Mouse (Mus musculus) brain, adult 2 months (tissue): ENCODE measurements at regions not wholly inside any gene's neighbourhood (a gene's known extent, or its start where the extent isn't known, plus 50 kb on each side); places are given as distances from the start of the nearest gene placed in this dataset.

ENCODE experiments used
- DNase-seq: peaks from one replicate; pipeline ENCODE4 v3.0.0; 2011; ENCODE audit warnings: low read depth, low spot score

- DNase-seq, result no peak
Observed at GRCm38 (mm10) chr1:42231897-42232296, 463.7 kb upstream of the Pou3f3 start.

- no peak for DNase-seq
Observed at GRCm38 (mm10) chr1:42232716-42233115, 462.9 kb upstream of the Pou3f3 start.

- DNase-seq, result no peak
Observed at GRCm38 (mm10) chr1:42233289-42233688, 462.3 kb upstream of the Pou3f3 start.

GRCm38 (mm10) chr1:42236466-42237010 lies 459.0 kb upstream of the Pou3f3 start:
- no peak for DNase-seq

GRCm38 (mm10) chr1:42238408-42238807 lies 457.2 kb upstream of the Pou3f3 start:
- peak; percentile 48 for DNase-seq

- no peak for DNase-seq
Observed at GRCm38 (mm10) chr1:42241172-42241571, 454.4 kb upstream of the Pou3f3 start.

GRCm38 (mm10) chr1:42241601-42242220 lies 453.9 kb upstream of the Pou3f3 start:
- DNase-seq, result no peak

GRCm38 (mm10) chr1:42242586-42243457 lies 452.7 kb upstream of the Pou3f3 start:
- DNase-seq, result no peak

- DNase-seq, result peak; percentile 34
Observed at GRCm38 (mm10) chr1:42243458-42243855, 452.1 kb upstream of the Pou3f3 start.

- DNase-seq, result no peak
Observed at GRCm38 (mm10) chr1:42243878-42244277, 451.7 kb upstream of the Pou3f3 start.

- DNase-seq, result no peak
Observed at GRCm38 (mm10) chr1:42252386-42252785, 443.2 kb upstream of the Pou3f3 start.

- DNase-seq, result peak; percentile 75
Observed at GRCm38 (mm10) chr1:42253786-42254185, 441.8 kb upstream of the Pou3f3 start.

GRCm38 (mm10) chr1:42256911-42257595 lies 438.5 kb upstream of the Pou3f3 start:
- DNase-seq, result no peak

- DNase-seq, result peak; percentile 61
Observed at GRCm38 (mm10) chr1:42257801-42258593, 437.6 kb upstream of the Pou3f3 start.

- no peak for DNase-seq
Observed at GRCm38 (mm10) chr1:42258594-42258910, 437.0 kb upstream of the Pou3f3 start.

- DNase-seq, result peak; percentile 37
Observed at GRCm38 (mm10) chr1:42259216-42259977, 436.2 kb upstream of the Pou3f3 start.

GRCm38 (mm10) chr1:42260033-42260925 lies 435.3 kb upstream of the Pou3f3 start:
- no peak for DNase-seq

- DNase-seq, result no peak
Observed at GRCm38 (mm10) chr1:42261031-42261430, 434.5 kb upstream of the Pou3f3 start.

- no peak for DNase-seq
Observed at GRCm38 (mm10) chr1:42261800-42262199, 433.8 kb upstream of the Pou3f3 start.

- DNase-seq, result no peak
Observed at GRCm38 (mm10) chr1:42262606-42263005, 433.0 kb upstream of the Pou3f3 start.
